Mouse (Mus musculus): Measurements from ENCODE around the gene Sumf1. TPM values are rescaled to one million over a fixed set of nuclear protein-coding genes. Genes with fewer than 3 reads are reported as not detected.

Gene Sumf1
- polyA plus RNA-seq, 1 experiment, result 19.1 TPM

GRCm38 (mm10) chr6:108154243-108154642 lies 31.1 kb downstream of the Sumf1 start:
- peaks cover 2% of the 10 kb centered on the region; the same call in 1 of the 2 replicates for H3K4me1 ChIP-seq (ENCODE audit: control insufficient read depth, insufficient read depth, insufficient read length)
- WGBS, result 41% methylated on average over 4 of the region's 4 CpGs
- no peak overlapping the region for H3K4me3 ChIP-seq (ENCODE audit: extremely low read depth, insufficient read depth, insufficient read length)
- H3K27ac ChIP-seq (ENCODE audit: insufficient read depth, low read length), result no peak overlapping the region
- no peaks in the 10 kb centered on the region for H3K27me3 ChIP-seq (ENCODE audit: control insufficient read depth, insufficient read depth, low read length)
- peaks cover 6% of the 10 kb centered on the region; the same call in 1 of the 2 replicates for H3K36me3 ChIP-seq (ENCODE audit: control insufficient read depth, insufficient read depth, low read length)
- no peak for DNase-seq (ENCODE audit: low read depth in 1 of 2, low spot score in 2 of 2)
- no peak for TF ChIP-seq CTCF (IDR thresholded peaks at IDR 0.05; ENCODE audit: extremely low read depth, insufficient read depth, insufficient read length, insufficient replicate concordance)
- no peak for TF ChIP-seq POLR2A (IDR thresholded peaks at IDR 0.05; ENCODE audit: low read depth, low read length)

DNA sequence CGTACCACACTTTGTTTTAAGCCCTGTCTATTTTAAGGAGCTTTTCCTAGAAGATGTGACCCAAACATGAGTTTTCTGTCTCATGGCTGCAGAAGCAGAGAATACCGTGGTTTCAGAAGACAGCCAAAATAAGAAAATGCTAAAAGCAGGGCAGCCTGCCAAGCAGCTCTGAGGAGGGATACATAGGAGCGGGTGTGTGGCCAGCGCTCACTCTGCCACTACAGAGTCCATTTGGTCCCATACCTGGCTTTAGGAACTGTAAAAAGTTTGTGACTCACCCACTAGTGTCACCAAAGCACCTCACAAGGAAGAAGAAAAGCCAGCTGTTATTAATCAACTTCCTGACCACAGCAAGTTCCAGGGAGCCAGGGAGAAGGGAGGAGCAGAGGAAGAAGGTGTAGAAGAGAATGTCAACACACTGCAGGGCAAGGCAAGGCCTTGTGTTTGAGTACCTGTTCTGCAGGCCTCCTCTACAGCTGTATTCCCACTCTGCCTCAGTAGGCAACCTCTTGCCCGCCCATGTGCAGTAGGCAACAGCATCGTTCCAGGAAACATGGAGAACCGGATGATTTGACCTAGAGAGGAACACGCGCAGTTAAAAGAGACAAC lies 32.6 kb downstream of the Sumf1 start:
- no peak for TF ChIP-seq CTCF (IDR thresholded peaks at IDR 0.05; ENCODE audit: extremely low read depth, insufficient read depth, insufficient read length, insufficient replicate concordance)
- TF ChIP-seq POLR2A (IDR thresholded peaks at IDR 0.05; ENCODE audit: low read depth, low read length), result no peak
- no peak overlapping the region for H3K4me3 ChIP-seq (ENCODE audit: extremely low read depth, insufficient read depth, insufficient read length)
- 92% methylated on average over 9 of the region's 9 CpGs for WGBS
- H3K27me3 ChIP-seq (ENCODE audit: control insufficient read depth, insufficient read depth, low read length), result no peaks in the 10 kb centered on the region
- DNase-seq (ENCODE audit: low read depth in 1 of 2, low spot score in 2 of 2), result no peak
- peaks cover 7% of the 10 kb centered on the region; the same call in 1 of the 2 replicates for H3K36me3 ChIP-seq (ENCODE audit: control insufficient read depth, insufficient read depth, low read length)
- peaks cover 2% of the 10 kb centered on the region; the same call in 1 of the 2 replicates for H3K4me1 ChIP-seq (ENCODE audit: control insufficient read depth, insufficient read depth, insufficient read length)
- no peak overlapping the region; the same call in 1 of the 2 replicates for H3K27ac ChIP-seq (ENCODE audit: insufficient read depth, low read length)

- TF ChIP-seq CTCF (IDR thresholded peaks at IDR 0.05; ENCODE audit: extremely low read depth, insufficient read depth, insufficient read length, insufficient replicate concordance) (no peak), POLR2A (IDR thresholded peaks at IDR 0.05; ENCODE audit: low read depth, low read length) (no peak)
- 77% methylated on average over 6 of the region's 6 CpGs for WGBS
- Histone ChIP-seq H3K27me3 (ENCODE audit: control insufficient read depth, insufficient read depth, low read length) (no peaks in the 10 kb centered on the region), H3K27ac (ENCODE audit: insufficient read depth, low read length) (no peak overlapping the region), H3K4me1 (ENCODE audit: control insufficient read depth, insufficient read depth, insufficient read length) (peaks cover 2% of the 10 kb centered on the region; the same call in 1 of the 2 replicates), H3K36me3 (ENCODE audit: control insufficient read depth, insufficient read depth, low read length) (peaks cover 7% of the 10 kb centered on the region; the same call in 1 of the 2 replicates), H3K4me3 (ENCODE audit: extremely low read depth, insufficient read depth, insufficient read length) (no peak overlapping the region)
- no peak for DNase-seq (ENCODE audit: low read depth in 1 of 2, low spot score in 2 of 2)
Measured at GRCm38 (mm10) chr6:108152081-108152480, 33.3 kb downstream of the Sumf1 start.

GRCm38 (mm10) chr6:108149235-108149634 lies 36.1 kb downstream of the Sumf1 start:
- no peak overlapping the region for H3K4me3 ChIP-seq (ENCODE audit: extremely low read depth, insufficient read depth, insufficient read length)
- TF ChIP-seq CTCF (IDR thresholded peaks at IDR 0.05; ENCODE audit: extremely low read depth, insufficient read depth, insufficient read length, insufficient replicate concordance), result no peak
- TF ChIP-seq POLR2A (IDR thresholded peaks at IDR 0.05; ENCODE audit: low read depth, low read length), result no peak
- no peak for DNase-seq (ENCODE audit: low read depth in 1 of 2, low spot score in 2 of 2)
- no peaks in the 10 kb centered on the region for H3K27me3 ChIP-seq (ENCODE audit: control insufficient read depth, insufficient read depth, low read length)
- WGBS, result 94% methylated on average over 4 of the region's 4 CpGs
- peaks cover 7% of the 10 kb centered on the region; the same call in 1 of the 2 replicates for H3K36me3 ChIP-seq (ENCODE audit: control insufficient read depth, insufficient read depth, low read length)
- H3K4me1 ChIP-seq (ENCODE audit: control insufficient read depth, insufficient read depth, insufficient read length), result peaks cover 2% of the 10 kb centered on the region; the same call in 1 of the 2 replicates
- H3K27ac ChIP-seq (ENCODE audit: insufficient read depth, low read length), result no peak overlapping the region

- Histone ChIP-seq H3K27me3 (ENCODE audit: control insufficient read depth, insufficient read depth, low read length) (no peaks in the 10 kb centered on the region), H3K27ac (ENCODE audit: insufficient read depth, low read length) (no peak overlapping the region), H3K4me3 (ENCODE audit: extremely low read depth, insufficient read depth, insufficient read length) (no peak overlapping the region), H3K4me1 (ENCODE audit: control insufficient read depth, insufficient read depth, insufficient read length) (no peaks in the 10 kb centered on the region), H3K36me3 (ENCODE audit: control insufficient read depth, insufficient read depth, low read length) (peaks cover 7% of the 10 kb centered on the region; the same call in 1 of the 2 replicates)
- TF ChIP-seq CTCF (IDR thresholded peaks at IDR 0.05; ENCODE audit: extremely low read depth, insufficient read depth, insufficient read length, insufficient replicate concordance), result no peak
- TF ChIP-seq POLR2A (IDR thresholded peaks at IDR 0.05; ENCODE audit: low read depth, low read length), result no peak
- 61% methylated on average over 3 of the region's 3 CpGs for WGBS
- DNase-seq (ENCODE audit: low read depth in 1 of 2, low spot score in 2 of 2), result no peak
Measured at GRCm38 (mm10) chr6:108148435-108148834, 36.9 kb downstream of the Sumf1 start.

GRCm38 (mm10) chr6:108146637-108147036 lies 38.7 kb downstream of the Sumf1 start:
- no peak for DNase-seq (ENCODE audit: low read depth in 1 of 2, low spot score in 2 of 2)
- TF ChIP-seq POLR2A (IDR thresholded peaks at IDR 0.05; ENCODE audit: low read depth, low read length) (no peak), CTCF (IDR thresholded peaks at IDR 0.05; ENCODE audit: extremely low read depth, insufficient read depth, insufficient read length, insufficient replicate concordance) (no peak)
- Histone ChIP-seq H3K27ac (ENCODE audit: insufficient read depth, low read length) (no peak overlapping the region), H3K4me1 (ENCODE audit: control insufficient read depth, insufficient read depth, insufficient read length) (no peaks in the 10 kb centered on the region), H3K27me3 (ENCODE audit: control insufficient read depth, insufficient read depth, low read length) (no peaks in the 10 kb centered on the region), H3K4me3 (ENCODE audit: extremely low read depth, insufficient read depth, insufficient read length) (no peak overlapping the region), H3K36me3 (ENCODE audit: control insufficient read depth, insufficient read depth, low read length) (peaks cover 5% of the 10 kb centered on the region; the same call in 1 of the 2 replicates)
- 92% methylated on average over 4 of the region's 4 CpGs for WGBS

All from spleen, adult 2 months (tissue).